Mouse (Mus musculus): Measurements from ENCODE around the gene Sim2.

The Sim2 gene

DNA sequence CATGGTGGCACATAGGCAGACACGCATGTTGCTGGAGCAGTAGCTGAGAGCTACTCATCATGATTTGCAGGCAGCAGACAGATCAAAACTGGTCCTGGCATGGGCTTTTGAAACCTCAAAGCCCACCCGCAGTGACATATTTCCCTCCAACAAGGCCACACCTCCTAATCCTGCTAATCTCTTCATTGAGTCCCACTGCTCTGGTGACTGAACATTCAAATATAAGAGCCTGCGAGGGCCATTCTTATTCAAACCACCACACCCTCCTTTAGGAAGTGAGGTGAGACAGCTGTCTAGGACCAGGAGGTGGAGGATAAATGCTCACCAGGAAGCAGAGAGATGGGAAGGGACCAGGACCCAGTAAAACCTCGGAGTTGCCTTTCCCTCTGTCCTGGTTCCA, 85.5 kb downstream of the Sim2 start:
- no peak for DNase-seq

DNA sequence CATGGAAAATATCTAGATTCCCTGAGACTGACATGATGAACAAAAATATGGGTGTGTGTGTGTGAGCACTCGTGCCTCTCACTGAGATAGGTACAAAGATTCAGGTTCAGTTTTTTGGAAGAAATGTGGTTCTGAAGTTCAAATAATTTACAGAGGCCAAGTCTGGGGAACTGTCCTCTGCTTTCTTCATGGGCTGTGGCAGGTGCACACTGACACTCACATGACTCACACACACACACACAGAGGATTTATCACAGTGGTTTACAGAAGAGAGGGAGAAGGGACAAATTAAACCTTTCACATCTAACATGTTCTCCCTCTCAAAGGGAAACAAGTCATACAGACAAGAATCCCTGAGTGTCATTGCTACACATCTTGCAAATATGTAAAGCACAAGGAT, 88.6 kb downstream of the Sim2 start:
- DNase-seq: no peak

DNA sequence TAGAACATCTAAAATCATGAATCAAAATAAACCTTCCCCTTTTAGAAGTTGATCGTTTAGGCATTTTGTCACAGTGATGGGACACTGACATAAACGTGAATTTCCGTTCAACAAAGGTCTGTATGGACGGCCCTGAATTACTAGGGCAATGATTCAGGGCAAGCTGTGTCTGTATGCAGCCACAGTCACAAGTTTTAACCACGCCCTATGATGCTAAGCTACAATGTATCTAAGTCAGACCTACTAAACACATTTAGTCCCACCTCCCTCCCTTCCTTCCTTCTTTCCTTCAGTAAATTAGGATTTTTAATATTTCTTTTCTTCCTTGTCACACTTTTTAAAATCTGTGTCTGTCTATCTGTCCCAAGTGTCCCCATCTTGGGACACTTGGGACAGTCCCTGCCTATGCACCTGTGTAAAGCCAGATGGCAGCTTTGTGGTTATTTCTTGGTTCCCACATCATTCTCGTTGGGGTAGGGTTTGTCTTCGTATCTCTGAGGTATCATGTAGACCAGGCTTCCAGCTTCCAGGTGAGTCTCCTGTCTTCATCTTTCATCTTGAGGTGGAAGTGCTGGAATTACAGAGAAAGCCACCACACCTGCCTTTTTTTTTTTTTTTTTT, 90.7 kb downstream of the Sim2 start:
- no peak for DNase-seq
